Mouse (Mus musculus) brain, embryonic 14.5 days (tissue): Measurements from ENCODE around the gene Maff. TPM values are rescaled to one million over a fixed set of nuclear protein-coding genes. Genes with fewer than 3 reads are reported as not detected.
A peak's percentile ranks its signal among the peaks of the same experiment; 100 is the strongest.

Experiments used
- DNase-seq: peaks from one replicate; pipeline ENCODE4 v3.0.0-alpha.2; 2011; ENCODE audit warnings: low read depth
- CTCF ChIP-seq: fragments of 200-500 bp; IDR thresholded peaks from 2 replicates; pipeline ENCODE4 v1.5.1; 2012; ENCODE audit warnings: inconsistent platforms, mild to moderate bottlenecking, moderate library complexity, borderline replicate concordance; ENCODE audit not compliant: insufficient read depth, insufficient read length; ENCODE audit errors: extremely low read depth
- POLR2A ChIP-seq: fragments of 200-500 bp; IDR thresholded peaks from 2 replicates; pipeline ENCODE4 v1.6.1; 2012; ENCODE audit warnings: mild to moderate bottlenecking, inconsistent platforms, borderline replicate concordance; ENCODE audit not compliant: poor library complexity, insufficient read depth, insufficient read length, severe bottlenecking; ENCODE audit errors: extremely low read depth
- polyA plus RNA-seq: library from polyadenylated mRNA; depleted of rRNA; stranded (reverse); fragments of >200 nt; gene quantifications from 2 replicates; pipeline ENCODE4 v1.2.3, GENCODE M21; 2012

Gene Maff
- polyA plus RNA-seq, 1 experiment, result 2.6 TPM

- TF ChIP-seq POLR2A (no peak), CTCF (no peak)
Measured at GRCm38 (mm10) chr15:79387611-79388010, 41.2 kb downstream of the Maff start.

GRCm38 (mm10) chr15:79388171-79388570 lies 41.8 kb downstream of the Maff start:
- TF ChIP-seq POLR2A, result no peak
- TF ChIP-seq CTCF, result no peak
- no peak for DNase-seq

More at GRCm38 (mm10) chr15:79387611-79388010, 41.2 kb downstream of the Maff start:
- DNase-seq, result no peak

- DNase-seq, result no peak
- TF ChIP-seq POLR2A (no peak), CTCF (no peak)
Measured at GRCm38 (mm10) chr15:79390434-79390833, 44.0 kb downstream of the Maff start.

GRCm38 (mm10) chr15:79391447-79392093 lies 45.1 kb downstream of the Maff start:
- TF ChIP-seq CTCF (no peak), POLR2A (no peak)
- DNase-seq, result peak; percentile 71

GRCm38 (mm10) chr15:79392527-79392926 lies 46.1 kb downstream of the Maff start:
- no peak for DNase-seq
- no peak for TF ChIP-seq POLR2A
- TF ChIP-seq CTCF, result no peak

GRCm38 (mm10) chr15:79393101-79393500 lies 46.7 kb downstream of the Maff start:
- no peak for TF ChIP-seq CTCF
- DNase-seq, result no peak

- no peak for DNase-seq
- TF ChIP-seq POLR2A, result no peak
- no peak for TF ChIP-seq CTCF
Measured at GRCm38 (mm10) chr15:79394842-79395241, 48.4 kb downstream of the Maff start.

- TF ChIP-seq POLR2A (no peak), CTCF (no peak)
- no peak for DNase-seq
Measured at GRCm38 (mm10) chr15:79395281-79395680, 48.9 kb downstream of the Maff start.

GRCm38 (mm10) chr15:79396736-79397135 lies 50.3 kb downstream of the Maff start:
- no peak for DNase-seq
- TF ChIP-seq POLR2A (no peak), CTCF (peak; percentile 27; the same call in 1 of the 2 replicates)

GRCm38 (mm10) chr15:79399231-79400052 lies 53.0 kb downstream of the Maff start:
- no peak for DNase-seq
- TF ChIP-seq CTCF (no peak), POLR2A (no peak)

GRCm38 (mm10) chr15:79400134-79400974 lies 53.9 kb downstream of the Maff start:
- TF ChIP-seq CTCF, result no peak
- no peak for TF ChIP-seq POLR2A
- no peak for DNase-seq

- DNase-seq, result no peak
Measured at GRCm38 (mm10) chr15:79400975-79401365, 54.5 kb downstream of the Maff start.

More at GRCm38 (mm10) chr15:79400975-79401365, 54.5 kb downstream of the Maff start:
- TF ChIP-seq CTCF (no peak), POLR2A (no peak)
